Mouse (Mus musculus) brain, embryonic 14.5 days (tissue): ENCODE data around the gene Ndufs2. TPM values are rescaled to one million over a fixed set of nuclear protein-coding genes. Genes with fewer than 3 reads are reported as not detected.
"Not testable (repeated sequence)": the region's sequence is repeated elsewhere in the genome, so short reads cannot be mapped to it uniquely, and the experiment has no call there.

ENCODE experiments used
- DNase-seq: peaks from one replicate; pipeline ENCODE4 v3.0.0-alpha.2; 2011; ENCODE audit warnings: low read depth
- CTCF ChIP-seq: fragments of 200-500 bp; IDR thresholded peaks from 2 replicates; pipeline ENCODE4 v1.5.1; 2012; ENCODE audit warnings: inconsistent platforms, mild to moderate bottlenecking, moderate library complexity, borderline replicate concordance; ENCODE audit not compliant: insufficient read depth, insufficient read length; ENCODE audit errors: extremely low read depth
- POLR2A ChIP-seq: fragments of 200-500 bp; IDR thresholded peaks from 2 replicates; pipeline ENCODE4 v1.6.1; 2012; ENCODE audit warnings: mild to moderate bottlenecking, inconsistent platforms, borderline replicate concordance; ENCODE audit not compliant: poor library complexity, insufficient read depth, insufficient read length, severe bottlenecking; ENCODE audit errors: extremely low read depth
- polyA plus RNA-seq: library from polyadenylated mRNA; depleted of rRNA; stranded (reverse); fragments of >200 nt; gene quantifications from 2 replicates; pipeline ENCODE4 v1.2.3, GENCODE M21; 2012

Ndufs2 gene
- polyA plus RNA-seq, 1 experiment = 153 TPM

GRCm38 (mm10) chr1:171247453-171247841 is 3.7 kb downstream of the Ndufs2 start:
- TF ChIP-seq CTCF (no peak), POLR2A (no peak)

GRCm38 (mm10) chr1:171246709-171247452 is 4.3 kb downstream of the Ndufs2 start:
- TF ChIP-seq POLR2A = peak; percentile 87
- peak; percentile 92 for TF ChIP-seq CTCF
- DNase-seq = peak; percentile 100

More at GRCm38 (mm10) chr1:171247453-171247841, 3.7 kb downstream of the Ndufs2 start:
- no peak for DNase-seq

GRCm38 (mm10) chr1:171245353-171245752 is 5.8 kb downstream of the Ndufs2 start:
- TF ChIP-seq CTCF (no peak), POLR2A (no peak)
- DNase-seq = no peak

DNA sequence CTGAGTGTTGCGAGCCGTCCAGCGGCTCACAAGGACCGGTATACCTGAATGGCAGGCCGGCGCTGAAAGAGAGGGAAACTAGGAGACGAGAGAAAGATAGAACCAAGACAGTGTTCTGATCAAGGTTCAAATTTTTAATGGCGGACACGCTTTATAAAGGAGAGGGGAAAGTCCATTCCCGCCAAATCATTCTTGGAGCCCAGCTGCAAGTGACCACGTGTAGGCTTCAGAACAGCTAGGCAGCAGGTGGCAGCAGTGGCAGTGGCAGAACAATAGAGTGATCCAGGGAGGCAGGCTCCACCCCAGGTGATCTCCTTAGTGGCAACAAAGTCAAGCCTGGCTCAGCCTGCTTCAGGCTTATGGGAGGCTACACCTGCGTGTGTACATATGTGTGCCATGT is 9.2 kb downstream of the Ndufs2 start:
- DNase-seq = not testable (repeated sequence)

GRCm38 (mm10) chr1:171240911-171241310 is 10.3 kb downstream of the Ndufs2 start:
- DNase-seq = no peak
- no peak for TF ChIP-seq POLR2A
- TF ChIP-seq CTCF = no peak

- TF ChIP-seq CTCF (no peak), POLR2A (no peak)
- DNase-seq = no peak
These were observed 11.0 kb downstream of the Ndufs2 start for GRCm38 (mm10) chr1:171239992-171240744.

GRCm38 (mm10) chr1:171238463-171238862 is 12.7 kb downstream of the Ndufs2 start:
- TF ChIP-seq CTCF (peak; percentile 84), POLR2A (no peak)
- DNase-seq = peak; percentile 45

DNA sequence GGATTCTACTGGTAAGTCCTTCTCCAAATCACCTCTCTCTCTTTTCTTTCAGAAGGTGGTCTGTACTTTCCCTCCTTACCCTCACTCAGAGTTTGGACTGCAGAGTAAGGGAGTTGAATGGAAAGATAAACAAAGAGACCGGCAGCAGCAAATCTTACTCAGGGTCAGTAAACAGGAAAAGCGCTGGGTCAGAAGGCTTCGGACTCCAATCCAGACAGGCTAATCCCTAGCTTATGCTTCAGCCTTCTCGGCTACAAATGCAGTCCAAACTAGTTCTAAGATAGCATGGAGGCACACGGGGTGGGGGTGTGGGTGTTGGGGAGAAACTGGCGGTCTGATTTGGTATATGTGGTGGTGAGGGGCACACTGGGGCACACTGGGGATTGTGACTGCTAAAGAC is 13.8 kb downstream of the Ndufs2 start:
- TF ChIP-seq CTCF (no peak), POLR2A (no peak)

GRCm38 (mm10) chr1:171235791-171236190 is 15.4 kb downstream of the Ndufs2 start:
- DNase-seq = no peak
- TF ChIP-seq CTCF = no peak
- TF ChIP-seq POLR2A = no peak

More for the DNA sequence above, 13.8 kb downstream of the Ndufs2 start:
- no peak for DNase-seq

- DNase-seq = no peak
- no peak for TF ChIP-seq POLR2A
- no peak for TF ChIP-seq CTCF
These were observed 16.6 kb downstream of the Ndufs2 start for GRCm38 (mm10) chr1:171234538-171234937.

DNA sequence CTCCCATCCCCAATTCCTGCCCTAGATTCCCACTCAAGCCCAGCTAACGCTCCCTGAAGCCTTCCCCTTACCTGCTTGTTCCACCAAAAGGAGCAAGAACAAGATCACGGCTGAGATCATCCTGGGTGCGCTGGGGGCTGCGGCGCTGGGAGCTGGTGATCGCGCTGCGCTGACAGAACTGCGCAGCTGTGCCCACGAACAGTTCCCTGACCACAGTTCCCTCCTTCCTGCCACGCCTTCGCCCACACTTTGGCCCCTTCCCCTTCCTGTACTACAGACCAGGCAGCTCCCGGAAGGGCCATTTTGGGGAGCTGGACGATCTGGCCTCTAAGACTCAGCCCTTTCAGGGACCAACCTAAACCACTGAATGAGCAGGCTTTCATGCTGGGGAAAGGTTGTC is 17.1 kb downstream of the Ndufs2 start, which contains the start of gene Fcer1g:
TSS of gene Fcer1g (minus strand) at position 240 of the 400 bp plus-strand sequence.
- no peak for TF ChIP-seq CTCF
- no peak for TF ChIP-seq POLR2A
- DNase-seq = no peak
